Mouse (Mus musculus) lung, postnatal 0 days (tissue): ENCODE measurements at regions not wholly inside any gene's neighbourhood (a gene's known extent, or its start where the extent isn't known, plus 50 kb on each side); places are given as distances from the start of the nearest gene placed in this dataset.

Experiments
- ATAC-seq: fragments of 200-750 bp; cut with Nextera tagmentation; 2 replicates; pipeline ENCODE4 v1.8.0; 2017; ENCODE audit warnings: moderate library complexity
- DNase-seq: peaks from one replicate; pipeline ENCODE4 v3.0.0-alpha.2; 2016; ENCODE audit warnings: low spot score
- H3K27ac ChIP-seq: fragments of 300-500 bp; sonication (generic); 2 replicates; pipeline ENCODE4 v1.5.1; 2014; ENCODE audit warnings: antibody characterized with exemption, mild to moderate bottlenecking, low read length, mixed read lengths
- H3K27me3 ChIP-seq: fragments of 300-500 bp; sonication (generic); replicated peaks from 2 replicates; pipeline ENCODE4 v1.6.1; 2014; ENCODE audit warnings: low read length, mixed read lengths; ENCODE audit not compliant: insufficient read depth
- H3K36me3 ChIP-seq: fragments of 300-500 bp; sonication (generic); 2 replicates; pipeline ENCODE4 v1.6.1; 2014; ENCODE audit warnings: low read length, mixed read lengths; ENCODE audit not compliant: insufficient read depth
- H3K4me1 ChIP-seq: fragments of 300-500 bp; sonication (generic); 2 replicates; pipeline ENCODE4 v1.6.1; 2014; ENCODE audit warnings: antibody characterized with exemption, low read depth, low read length, mixed read lengths; ENCODE audit not compliant: insufficient read depth
- H3K4me2 ChIP-seq: fragments of 300-500 bp; sonication (generic); replicated peaks from 2 replicates; pipeline ENCODE4 v1.6.1; 2014; ENCODE audit warnings: low read depth, mild to moderate bottlenecking, low read length, moderate library complexity, mixed read lengths
- H3K4me3 ChIP-seq: fragments of 300-500 bp; sonication (generic); 2 replicates; pipeline ENCODE4 v1.5.1; 2014; ENCODE audit warnings: low read depth, low read length
- H3K9ac ChIP-seq: fragments of 300-500 bp; sonication (generic); replicated peaks from 2 replicates; pipeline ENCODE4 v1.6.1; 2014; ENCODE audit warnings: low read depth, mild to moderate bottlenecking
- H3K9me3 ChIP-seq: fragments of 300-500 bp; sonication (generic); 2 replicates; pipeline ENCODE4 v1.6.1; 2016; ENCODE audit warnings: low read length, mixed read lengths
- CTCF ChIP-seq: IDR thresholded peaks from 2 replicates; pipeline ENCODE4 v1.5.1; 2016; ENCODE audit warnings: antibody characterized with exemption, mild to moderate bottlenecking
- EP300 ChIP-seq: IDR thresholded peaks from 2 replicates; pipeline ENCODE4 v1.6.1; 2016; ENCODE audit warnings: antibody characterized with exemption, mild to moderate bottlenecking, control low read depth
- WGBS: fragments of 180-500 bp; shearing (Covaris S2); extraction: QIAGEN DNeasy Blood & Tissue Kit; methylation state at CpG from one replicate; pipeline ENCODE4 v1.1.7; 2014; 5-methylcytosine and 5-hydroxymethylcytosine counted together

DNA sequence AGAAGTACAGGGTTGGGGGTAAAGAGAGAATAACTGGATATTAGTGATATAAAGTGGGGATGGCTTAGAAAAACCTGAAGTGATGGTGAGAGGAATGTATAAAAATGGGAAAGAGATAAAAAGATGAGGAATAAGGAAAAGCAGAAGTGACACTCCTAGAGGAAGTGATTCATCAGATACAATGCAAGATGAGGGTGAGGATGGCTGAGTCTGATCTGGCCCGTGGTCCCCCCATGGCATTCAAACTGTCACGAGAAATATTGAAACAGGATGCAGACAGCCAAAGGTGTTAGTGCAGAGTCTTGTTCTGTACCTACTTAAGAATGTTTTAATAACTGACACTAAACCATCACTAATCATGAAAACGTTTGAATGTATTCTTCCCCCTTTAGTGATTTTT is 56.2 kb upstream of the Kitl start:
- Histone ChIP-seq H3K4me1 (no peaks in the 10 kb centered on the region), H3K36me3 (no peaks in the 10 kb centered on the region), H3K27me3 (no peaks in the 10 kb centered on the region), H3K4me2 (no peak overlapping the region), H3K9ac (no peak overlapping the region), H3K9me3 (no peaks in the 10 kb centered on the region), H3K27ac (no peak overlapping the region), H3K4me3 (no peak overlapping the region)
- TF ChIP-seq EP300 (no peak), CTCF (no peak)
- no peak for ATAC-seq
- 45% methylated on average over 3 of the region's 3 CpGs for WGBS
- no peak for DNase-seq

DNA sequence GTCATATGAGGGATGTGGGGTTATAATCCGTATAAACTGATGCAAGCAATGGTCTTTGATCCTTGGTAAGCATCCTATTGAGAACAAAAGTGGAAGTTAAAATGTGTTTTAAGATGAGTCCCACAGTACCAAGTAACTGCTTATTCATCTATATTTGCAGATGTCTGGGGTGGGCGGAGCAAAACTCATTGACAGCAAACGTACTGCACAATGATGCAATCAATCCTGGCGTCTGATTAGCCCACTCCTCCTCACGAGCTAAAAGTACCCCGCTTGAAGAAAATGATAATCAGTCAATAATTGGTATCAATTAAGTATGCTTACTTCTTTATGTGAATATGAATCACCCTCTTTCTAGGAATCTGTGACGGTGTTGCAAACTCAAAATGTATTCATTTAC is 62.9 kb upstream of the Kitl start:
- Histone ChIP-seq H3K27ac (no peak overlapping the region), H3K9ac (no peak overlapping the region), H3K4me1 (no peaks in the 10 kb centered on the region), H3K4me2 (no peak overlapping the region), H3K36me3 (no peaks in the 10 kb centered on the region), H3K4me3 (no peak overlapping the region), H3K27me3 (no peaks in the 10 kb centered on the region), H3K9me3 (no peaks in the 10 kb centered on the region)
- 77% methylated on average over 7 of the region's 7 CpGs for WGBS
- ATAC-seq, result no peak
- TF ChIP-seq CTCF (no peak), EP300 (no peak)
- no peak for DNase-seq

- DNase-seq (peak; percentile 35), ATAC-seq (no peak)
- H3K4me2 ChIP-seq, result no peak overlapping the region
- H3K36me3 ChIP-seq, result no peaks in the 10 kb centered on the region
- H3K9me3 ChIP-seq, result no peaks in the 10 kb centered on the region
- H3K27ac ChIP-seq, result no peak overlapping the region
- TF ChIP-seq EP300, result peak; percentile 53; the same call in 1 of the 2 replicates
- TF ChIP-seq CTCF, result no peak
- H3K4me3 ChIP-seq, result no peak overlapping the region
- no peaks in the 10 kb centered on the region for H3K4me1 ChIP-seq
- H3K9ac ChIP-seq, result no peak overlapping the region
- WGBS, result 54% methylated on average over 4 of the region's 4 CpGs
- no peaks in the 10 kb centered on the region for H3K27me3 ChIP-seq
Observed at GRCm38 (mm10) chr10:99951718-99952117, 63.7 kb upstream of the Kitl start.

GRCm38 (mm10) chr10:99951316-99951715 is 64.1 kb upstream of the Kitl start:
- DNase-seq, result no peak
- no peak overlapping the region for H3K4me2 ChIP-seq
- H3K4me3 ChIP-seq, result no peak overlapping the region
- ATAC-seq, result no peak
- H3K27me3 ChIP-seq, result no peaks in the 10 kb centered on the region
- no peaks in the 10 kb centered on the region for H3K9me3 ChIP-seq
- 70% methylated on average over 6 of the region's 6 CpGs for WGBS
- no peaks in the 10 kb centered on the region for H3K36me3 ChIP-seq
- no peak for TF ChIP-seq CTCF
- TF ChIP-seq EP300, result no peak
- H3K27ac ChIP-seq, result no peak overlapping the region
- no peak overlapping the region for H3K9ac ChIP-seq
- no peaks in the 10 kb centered on the region for H3K4me1 ChIP-seq

DNA sequence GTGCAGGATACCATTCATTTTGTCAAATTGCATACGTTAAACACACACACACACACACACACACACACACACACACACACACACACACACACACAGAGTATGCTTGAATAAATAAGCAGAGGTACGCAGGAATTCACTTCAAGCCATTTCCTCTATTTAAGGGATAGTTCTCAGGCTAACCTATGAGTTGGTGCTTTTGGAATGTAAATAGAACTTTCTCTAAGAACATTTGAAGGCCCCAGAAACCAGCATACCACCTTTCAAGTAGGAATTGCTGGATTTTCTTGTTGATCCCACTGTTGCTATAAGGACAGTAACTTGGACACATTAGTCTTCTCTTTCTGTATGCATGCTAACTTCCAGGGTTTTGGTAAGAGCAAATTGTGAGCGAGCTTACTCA is 66.7 kb upstream of the Kitl start:
- Histone ChIP-seq H3K4me2 (no peak overlapping the region), H3K9ac (no peak overlapping the region), H3K4me3 (no peak overlapping the region), H3K4me1 (no peaks in the 10 kb centered on the region), H3K27ac (peak overlapping the region; percentile 63), H3K36me3 (no peaks in the 10 kb centered on the region), H3K27me3 (no peaks in the 10 kb centered on the region), H3K9me3 (no peaks in the 10 kb centered on the region)
- DNase-seq (peak; percentile 80), ATAC-seq (peak; percentile 92)
- no peak for TF ChIP-seq CTCF
- peak; percentile 94 for TF ChIP-seq EP300
- WGBS, result 45% methylated on average over 3 of the region's 3 CpGs

GRCm38 (mm10) chr10:99945418-99945817 is 70.0 kb upstream of the Kitl start:
- no peaks in the 10 kb centered on the region for H3K27me3 ChIP-seq
- no peak overlapping the region for H3K27ac ChIP-seq
- H3K36me3 ChIP-seq, result no peaks in the 10 kb centered on the region
- H3K9me3 ChIP-seq, result no peaks in the 10 kb centered on the region
- DNase-seq (peak; percentile 12), ATAC-seq (no peak)
- H3K4me3 ChIP-seq, result no peak overlapping the region
- H3K4me2 ChIP-seq, result no peak overlapping the region
- no peak for TF ChIP-seq CTCF
- TF ChIP-seq EP300, result no peak
- no peak overlapping the region for H3K9ac ChIP-seq
- WGBS, result 52% methylated on average over 3 of the region's 3 CpGs
- H3K4me1 ChIP-seq, result no peaks in the 10 kb centered on the region

DNA sequence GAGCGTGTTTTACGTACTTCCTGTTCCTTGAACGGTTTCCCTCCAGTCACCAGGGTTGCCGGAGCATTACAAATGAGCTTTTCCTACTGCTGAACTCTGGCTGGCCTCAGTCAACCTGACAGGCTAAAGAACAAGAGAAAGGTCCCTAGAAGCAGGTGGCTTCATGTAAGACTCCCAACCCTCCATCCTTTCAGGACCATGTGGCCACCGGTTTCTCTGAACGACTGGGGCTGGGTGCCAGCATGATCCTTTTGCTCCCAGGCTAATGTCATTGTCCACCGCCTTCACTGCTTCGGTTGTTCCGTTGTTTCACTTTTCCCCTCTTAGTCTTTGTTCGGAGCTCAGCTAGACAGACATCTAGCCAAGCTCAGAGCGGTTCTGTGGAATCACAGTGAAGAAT is 73.8 kb upstream of the Kitl start:
- peak; percentile 34; the same call in 1 of the 2 replicates for TF ChIP-seq EP300
- no peak for TF ChIP-seq CTCF
- Histone ChIP-seq H3K27ac (no peak overlapping the region), H3K9ac (no peak overlapping the region), H3K4me3 (no peak overlapping the region), H3K9me3 (no peaks in the 10 kb centered on the region), H3K4me1 (no peaks in the 10 kb centered on the region), H3K36me3 (no peaks in the 10 kb centered on the region), H3K4me2 (peak overlapping the region; percentile 19; the same call in 1 of the 2 replicates), H3K27me3 (no peaks in the 10 kb centered on the region)
- DNase-seq, result no peak
- WGBS, result 55% methylated on average over 11 of the region's 11 CpGs
- peak; percentile 40 for ATAC-seq
